Mouse (Mus musculus) olfactory bulb, adult 2 months (tissue): ENCODE measurements around the gene Casp7.

ENCODE experiments used
- CTCF ChIP-seq: fragments of 200-500 bp; IDR thresholded peaks from 2 replicates; pipeline ENCODE4 v1.5.1; 2012; ENCODE audit warnings: low read depth, mild to moderate bottlenecking, low read length, moderate library complexity; ENCODE audit not compliant: insufficient read depth
- POLR2A ChIP-seq: fragments of 200-500 bp; IDR thresholded peaks from 2 replicates; pipeline ENCODE4 v1.6.1; 2012; ENCODE audit warnings: mild to moderate bottlenecking, low read depth, low read length, moderate library complexity; ENCODE audit not compliant: insufficient read depth

DNA sequence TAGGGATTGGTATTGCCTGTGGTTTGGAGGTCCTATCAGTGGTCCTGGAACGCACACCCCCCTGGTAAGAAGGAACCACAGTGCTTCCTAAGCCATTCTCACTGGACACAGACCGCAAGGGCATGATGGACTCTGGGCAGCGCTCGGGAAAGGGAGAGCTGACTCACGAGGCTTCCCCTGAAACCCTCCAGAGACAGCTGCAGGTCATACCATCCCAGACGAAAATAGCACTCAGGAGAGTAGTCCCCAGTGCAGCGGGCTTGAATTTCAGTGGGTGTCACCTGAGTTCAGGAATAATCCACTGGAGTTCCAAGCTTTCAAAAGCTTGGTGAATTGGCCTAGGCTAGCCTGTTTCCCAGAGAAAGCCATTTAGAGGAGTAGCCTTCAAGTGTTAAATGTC, 9.7 kb downstream of the Casp7 start:
- TF ChIP-seq CTCF (no peak), POLR2A (no peak)
